Mouse (Mus musculus) Patski (cell line): ENCODE results near the gene Mapkapk3. TPM values are rescaled to one million over a fixed set of nuclear protein-coding genes. Genes with fewer than 3 reads are reported as not detected.

Experiments
- ATAC-seq: fragments of 100-300 bp; one replicate; pipeline ENCODE4 v1.8.0; 2021
- CTCF ChIA-PET: fragments of 350-600 bp; sonication (Branson Sonifier 250); formaldehyde crosslinking; loops from one replicate; lab custom pipeline; 2022; ENCODE audit warnings: inconsistent platforms; lab: Charles Lee
- POLR2A ChIA-PET: fragments of 350-600 bp; sonication (Branson Sonifier 250); formaldehyde crosslinking; loops from one replicate; lab custom pipeline; 2022; ENCODE audit warnings: antibody characterized with exemption, inconsistent platforms; lab: Charles Lee
- DNase-seq: peaks from one replicate; pipeline ENCODE4 v3.0.0-alpha.2; 2011; ENCODE audit warnings: low read depth, low spot score
- H3K27me3 ChIP-seq: fragments of 371-371 bp; one replicate; pipeline ENCODE4 v1.5.1; 2021
- CTCF ChIP-seq: fragments of 100-300 bp; IDR thresholded peaks from one replicate; pipeline ENCODE4 v1.5.1; 2021
- in situ Hi-C: fragments of 300-500 bp; cut with MboI; formaldehyde crosslinking; loops from 3 replicates; pipeline ENCODE4 v1.11.1; 2018; ENCODE audit warnings: low pct_unique_long_range_greater_than_20kb, mixed read lengths
- polyA plus RNA-seq: library from polyadenylated mRNA; unstranded; gene quantifications from one replicate; pipeline ENCODE4 v1.2.3, GENCODE M21; 2021

The Mapkapk3 gene
- polyA plus RNA-seq, 1 experiment from 2014 or later = 14.5 TPM

DNA sequence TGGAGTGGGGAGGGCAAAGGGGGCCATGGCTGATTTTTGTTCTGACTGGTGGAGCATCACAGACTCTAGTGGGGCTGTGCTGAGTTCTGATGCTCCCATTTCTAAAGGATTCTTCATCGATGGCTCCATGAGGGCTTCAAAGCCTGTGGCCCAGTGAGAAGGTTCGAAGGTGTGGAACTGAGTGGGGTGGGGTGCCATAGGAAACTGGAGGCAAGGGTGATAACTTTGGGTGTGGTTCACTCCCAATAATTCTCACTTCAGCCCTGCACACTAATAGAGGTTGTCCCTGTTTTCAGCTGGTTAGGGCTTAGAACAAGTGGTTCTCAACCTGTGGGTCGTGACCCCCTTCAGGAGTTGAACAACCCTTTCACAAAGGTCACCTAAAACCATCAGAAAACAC lies 14.7 kb upstream of the Mapkapk3 start:
- H3K27me3 ChIP-seq = no peaks in the 10 kb centered on the region
- CTCF ChIA-PET = interaction anchor here (1.3 to 2.3 kb wide), 2 partner anchors 9 to 29 kb away, joined by 3 to 9 read pairs; partner anchors contain the start of gene Cish
- in situ Hi-C loops = loop anchor here (25.0 kb wide), 2 partner anchors 408 to 1117 kb away; partner anchors contain the start of genes Ppm1m and Sema3f
- POLR2A ChIA-PET = interaction anchor here (0.7 to 2.7 kb wide), 3 partner anchors 21 to 952 kb away, joined by 5 to 11 read pairs (median 8); no protein-coding TSS in a partner anchor
- ATAC-seq = no peak
- TF ChIP-seq CTCF = no peak
- DNase-seq = no peak

DNA sequence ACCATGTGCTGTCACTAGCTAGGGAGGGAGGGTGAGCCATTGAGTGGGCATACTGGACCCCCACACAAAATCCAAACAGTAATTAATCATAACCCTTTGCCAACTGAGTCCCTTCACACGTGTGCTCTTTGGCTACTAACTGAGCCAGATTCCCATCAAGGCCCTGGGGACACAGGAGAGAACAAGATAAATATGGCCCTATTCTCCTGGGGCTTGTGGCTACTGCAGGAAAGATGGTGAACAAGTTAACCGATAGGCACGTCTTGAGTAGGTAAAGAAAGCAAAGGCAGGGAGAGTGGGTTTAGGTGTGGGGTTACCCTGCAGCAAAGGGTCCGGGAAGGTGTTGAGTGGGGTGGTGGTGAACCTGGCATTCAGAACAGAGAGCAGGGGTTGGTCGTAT lies 14.2 kb upstream of the Mapkapk3 start:
- ATAC-seq (no peak), DNase-seq (no peak)
- H3K27me3 ChIP-seq = no peaks in the 10 kb centered on the region
- ChIA-PET CTCF (interaction anchor here (1.4 to 2.3 kb wide), 2 partner anchors 9 to 14 kb away, joined by 4 to 9 read pairs; partner anchors contain the start of gene Cish), POLR2A (interaction anchor here (1.9 to 2.7 kb wide), 2 partner anchors 8 to 21 kb away, joined by 7 to 11 read pairs; no protein-coding TSS in a partner anchor)
- no peak for TF ChIP-seq CTCF
- in situ Hi-C loops = loop anchor here (25.0 kb wide), 2 partner anchors 408 to 1117 kb away; partner anchors contain the start of genes Ppm1m and Sema3f

DNA sequence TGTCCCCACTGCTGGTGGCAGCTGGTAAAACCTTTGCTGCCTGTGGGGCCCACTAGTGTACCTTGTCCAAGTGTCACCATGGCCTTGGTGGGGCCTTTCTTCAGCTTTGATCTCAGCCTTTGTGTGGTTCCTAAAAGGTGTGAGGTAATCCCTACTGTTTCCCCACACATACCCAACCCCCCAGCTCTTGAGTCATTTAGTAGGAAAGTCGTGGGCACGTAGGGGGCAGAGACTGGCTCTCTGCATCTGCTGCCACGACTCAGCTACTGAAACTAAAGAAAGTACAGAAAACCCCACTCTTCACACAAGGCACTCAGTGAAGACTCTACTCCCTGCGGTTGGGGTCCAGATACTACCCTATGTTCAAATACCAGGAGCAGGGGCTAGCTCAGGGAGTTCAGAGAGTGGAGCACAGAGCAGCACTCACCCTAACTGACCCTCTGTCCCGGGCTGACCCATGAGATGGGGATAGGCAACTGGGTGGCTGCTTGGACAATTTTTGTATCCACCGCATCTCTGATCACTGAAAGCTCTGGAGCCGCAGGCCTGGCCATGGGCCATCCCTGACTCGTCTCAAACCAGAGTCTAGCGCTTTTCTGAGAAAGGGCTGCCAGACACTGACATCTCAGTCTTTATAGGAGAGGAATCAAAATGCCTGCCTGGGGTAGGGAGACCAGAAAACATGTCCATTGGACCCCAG lies 13.6 kb upstream of the Mapkapk3 start:
- CTCF ChIA-PET = interaction anchor here (0.8 to 1.6 kb wide), 5 partner anchors 10 to 33 kb away, joined by 3 to 9 read pairs (median 3); no protein-coding TSS in a partner anchor
- no peak for DNase-seq
- in situ Hi-C loops = loop anchor here (25.0 kb wide), 2 partner anchors 409 to 1116 kb away; partner anchors contain the start of genes Ppm1m and Sema3f
- POLR2A ChIA-PET = interaction anchor here (1.3 to 2.7 kb wide), 4 partner anchors 9 to 34 kb away, joined by 5 to 11 read pairs (median 7); no protein-coding TSS in a partner anchor
- ATAC-seq = no peak
- no peak for TF ChIP-seq CTCF
- no peaks in the 10 kb centered on the region for H3K27me3 ChIP-seq

DNA sequence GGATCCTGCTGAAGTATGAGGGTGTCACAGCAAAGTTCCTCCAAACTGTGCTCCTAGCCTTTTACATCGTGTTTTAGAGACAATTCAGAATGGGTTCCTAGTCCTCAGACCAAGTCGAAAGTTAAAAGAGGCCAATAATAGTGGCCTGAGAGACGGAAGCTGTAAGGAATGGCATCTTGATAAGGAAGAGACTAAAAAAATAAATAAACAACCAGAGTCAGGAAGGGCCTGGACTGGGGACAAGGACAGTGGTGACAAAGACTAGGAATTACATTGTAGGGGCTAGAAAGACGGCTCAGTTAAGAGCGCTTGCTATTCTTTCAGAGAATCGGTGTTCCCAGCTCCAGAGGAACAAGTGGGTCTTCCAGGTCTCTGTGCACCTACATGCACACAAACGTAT lies 12.9 kb upstream of the Mapkapk3 start:
- in situ Hi-C loops = loop anchor here (25.0 kb wide), 2 partner anchors 410 to 1115 kb away; partner anchors contain the start of genes Ppm1m and Sema3f
- ChIA-PET CTCF (interaction anchor here (0.8 to 1.6 kb wide), 5 partner anchors 9 to 34 kb away, joined by 3 to 9 read pairs (median 3); no protein-coding TSS in a partner anchor), POLR2A (interaction anchor here (1.3 to 2.0 kb wide), 3 partner anchors 10 to 35 kb away, joined by 5 to 7 read pairs (median 7); no protein-coding TSS in a partner anchor)
- no peaks in the 10 kb centered on the region for H3K27me3 ChIP-seq
- DNase-seq (no peak), ATAC-seq (no peak)
- TF ChIP-seq CTCF = no peak

DNA sequence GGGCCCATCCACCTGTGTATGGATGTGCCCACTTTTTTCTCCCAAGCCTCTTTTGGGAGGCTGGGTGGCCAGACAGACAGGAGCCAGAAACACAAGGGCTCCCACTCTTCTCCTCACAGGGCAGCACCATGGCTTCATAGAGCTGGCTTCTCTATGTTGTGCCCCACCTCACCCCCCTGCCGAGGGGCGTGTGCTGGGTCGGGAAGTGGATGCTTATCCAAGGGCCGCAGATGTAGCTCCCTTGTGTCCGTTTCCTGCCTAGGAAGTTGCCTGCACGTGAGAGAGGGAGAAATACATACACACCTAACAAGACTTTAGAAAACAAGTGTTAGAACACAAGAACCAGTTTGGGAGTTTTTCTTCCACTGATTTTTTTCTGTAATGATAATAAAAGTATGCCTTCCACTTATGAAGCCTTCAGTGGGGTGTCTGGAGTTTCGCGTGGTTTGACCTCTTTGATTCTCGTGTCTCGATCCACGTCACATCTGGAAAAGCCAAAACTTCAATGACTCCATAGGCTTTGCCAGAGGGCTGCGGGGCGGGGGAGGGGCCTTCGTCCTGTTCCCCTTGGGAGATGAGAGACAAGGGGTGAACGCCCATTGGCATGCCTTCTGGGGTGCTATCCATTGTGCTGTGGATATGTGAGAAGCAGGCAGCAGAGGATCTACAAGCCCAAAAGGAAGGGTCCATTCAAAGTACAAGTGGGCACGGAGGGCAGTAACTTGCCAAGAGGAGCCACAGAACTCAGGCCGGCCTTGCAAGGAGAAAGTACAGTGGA lies 12.1 kb upstream of the Mapkapk3 start:
- in situ Hi-C loops = loop anchor here (25.0 kb wide), 2 partner anchors 411 to 1114 kb away; partner anchors contain the start of genes Ppm1m and Sema3f
- no peaks in the 10 kb centered on the region for H3K27me3 ChIP-seq
- DNase-seq = no peak
- CTCF ChIA-PET = interaction anchor here (1.5 to 1.6 kb wide), 2 partner anchors 10 to 35 kb away, joined by 3 to 9 read pairs; no protein-coding TSS in a partner anchor
- no peak for ATAC-seq
- POLR2A ChIA-PET = interaction anchor here (0.6 to 2.0 kb wide), 2 partner anchors 36 to 329 kb away, joined by 3 to 7 read pairs; no protein-coding TSS in a partner anchor
- no peak for TF ChIP-seq CTCF

DNA sequence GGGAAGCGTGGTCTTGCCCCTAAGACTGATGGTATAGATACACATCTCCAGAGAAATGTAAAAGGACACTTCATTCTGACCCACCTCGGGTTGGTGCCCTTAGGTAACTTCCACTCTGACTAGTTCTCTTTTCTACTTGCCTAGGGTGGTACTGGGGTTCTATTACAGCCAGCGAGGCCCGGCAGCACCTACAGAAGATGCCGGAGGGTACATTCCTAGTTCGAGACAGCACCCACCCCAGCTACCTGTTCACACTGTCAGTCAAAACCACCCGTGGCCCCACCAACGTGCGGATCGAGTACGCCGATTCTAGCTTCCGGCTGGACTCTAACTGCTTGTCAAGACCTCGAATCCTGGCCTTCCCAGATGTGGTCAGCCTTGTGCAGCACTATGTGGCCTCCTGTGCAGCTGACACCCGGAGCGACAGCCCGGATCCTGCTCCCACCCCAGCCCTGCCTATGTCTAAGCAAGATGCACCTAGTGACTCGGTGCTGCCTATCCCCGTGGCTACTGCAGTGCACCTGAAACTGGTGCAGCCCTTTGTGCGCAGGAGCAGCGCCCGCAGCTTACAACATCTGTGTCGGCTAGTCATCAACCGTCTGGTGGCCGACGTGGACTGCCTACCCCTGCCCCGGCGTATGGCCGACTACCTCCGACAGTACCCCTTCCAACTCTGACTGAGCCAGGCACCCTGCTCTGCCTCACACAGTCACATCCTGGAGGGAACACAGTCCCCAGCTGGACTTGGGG lies 10.7 kb upstream of the Mapkapk3 start:
- no peak for DNase-seq
- in situ Hi-C loops = loop anchor here (25.0 kb wide), 2 partner anchors 412 to 1113 kb away; partner anchors contain the start of genes Ppm1m and Sema3f
- TF ChIP-seq CTCF = no peak
- POLR2A ChIA-PET = interaction anchor here (0.7 to 6.3 kb wide), 2 partner anchors 23 to 30 kb away, joined by 3 to 54 read pairs; no protein-coding TSS in a partner anchor
- CTCF ChIA-PET = interaction anchor here (0.9 to 11.5 kb wide), 4 partner anchors 18 to 35 kb away, joined by 3 to 99 read pairs (median 4); no protein-coding TSS in a partner anchor
- H3K27me3 ChIP-seq = no peaks in the 10 kb centered on the region
- no peak for ATAC-seq

DNA sequence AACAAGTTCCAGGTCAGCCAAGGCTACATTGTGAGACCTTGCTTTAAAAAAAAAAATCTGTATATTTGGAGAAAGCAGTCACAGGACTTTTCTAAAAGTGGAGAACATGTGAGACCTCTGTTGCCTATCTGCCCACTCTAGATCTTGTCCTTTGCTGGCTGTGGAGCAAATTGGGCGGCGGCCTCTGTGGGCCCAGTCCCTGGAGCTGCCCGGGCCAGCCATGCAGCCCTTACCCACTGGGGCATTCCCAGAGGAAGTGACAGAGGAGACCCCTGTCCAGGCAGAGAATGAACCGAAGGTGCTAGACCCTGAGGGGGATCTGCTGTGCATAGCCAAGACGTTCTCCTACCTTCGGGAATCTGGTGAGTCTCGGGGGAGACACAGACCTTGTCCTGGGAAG lies 10.1 kb upstream of the Mapkapk3 start:
- DNase-seq (no peak), ATAC-seq (no peak)
- TF ChIP-seq CTCF = no peak
- ChIA-PET POLR2A (interaction anchor here (4.2 to 6.3 kb wide), 2 partner anchors 8 to 24 kb away, joined by 36 to 54 read pairs; no protein-coding TSS in a partner anchor), CTCF (interaction anchor here (0.9 to 11.5 kb wide), 3 partner anchors 20 to 35 kb away, joined by 4 to 99 read pairs (median 4); no protein-coding TSS in a partner anchor)
- no peaks in the 10 kb centered on the region for H3K27me3 ChIP-seq
- in situ Hi-C loops = loop anchor here (5.0 to 25.0 kb wide), 4 partner anchors 38 to 1112 kb away; partner anchors contain the start of genes Hemk1, Ppm1m, Sema3f and Tex264

DNA sequence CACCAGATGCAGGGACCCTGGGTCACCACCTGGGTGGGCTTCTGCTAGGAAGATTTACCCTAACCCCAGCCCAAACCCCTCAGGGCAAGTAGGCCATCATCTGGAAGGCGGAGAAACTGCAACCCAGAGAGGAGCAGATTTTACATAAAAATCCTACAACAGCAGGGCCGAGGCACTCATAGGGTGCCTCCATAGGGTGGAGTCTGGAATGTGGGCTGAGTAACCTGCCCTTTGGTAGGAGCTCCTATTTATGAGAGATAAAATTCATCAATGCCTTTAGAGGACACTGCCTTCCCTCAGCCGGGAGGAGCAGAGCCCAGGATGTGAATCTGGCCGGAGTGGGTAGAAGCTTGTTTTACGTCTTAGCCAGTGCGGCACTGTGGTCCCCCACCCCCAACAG lies 9.2 kb upstream of the Mapkapk3 start:
- ATAC-seq = no peak
- ChIA-PET CTCF (interaction anchor here (0.9 to 11.5 kb wide), 5 partner anchors 17 to 36 kb away, joined by 3 to 99 read pairs (median 4); no protein-coding TSS in a partner anchor), POLR2A (interaction anchor here (1.3 to 6.3 kb wide), 5 partner anchors 9 to 255 kb away, joined by 3 to 56 read pairs (median 36); partner anchors contain the start of gene Hemk1)
- in situ Hi-C loops = loop anchor here (5.0 to 10.0 kb wide), 2 partner anchors 38 to 614 kb away; partner anchors contain the start of genes Hemk1 and Tex264
- no peaks in the 10 kb centered on the region for H3K27me3 ChIP-seq
- TF ChIP-seq CTCF = no peak
- no peak for DNase-seq
